Mouse (Mus musculus) layer of hippocampus, adult 9-10 months (tissue): ENCODE data around the gene 4930550L24Rik.

ENCODE experiments used
- DNase-seq: peaks from one replicate; pipeline ENCODE4 v3.0.0; 2022; ENCODE audit warnings: low spot score

Gene 4930550L24Rik

GRCm38 (mm10) chrX:58909060-58909459, at the start of gene 4930550L24Rik:
TSS of gene 4930550L24Rik (plus strand) at chrX:58909360.
- DNase-seq, result no peak

GRCm38 (mm10) chrX:58900753-58901152, 8.4 kb upstream of the 4930550L24Rik start:
- no peak for DNase-seq

DNA sequence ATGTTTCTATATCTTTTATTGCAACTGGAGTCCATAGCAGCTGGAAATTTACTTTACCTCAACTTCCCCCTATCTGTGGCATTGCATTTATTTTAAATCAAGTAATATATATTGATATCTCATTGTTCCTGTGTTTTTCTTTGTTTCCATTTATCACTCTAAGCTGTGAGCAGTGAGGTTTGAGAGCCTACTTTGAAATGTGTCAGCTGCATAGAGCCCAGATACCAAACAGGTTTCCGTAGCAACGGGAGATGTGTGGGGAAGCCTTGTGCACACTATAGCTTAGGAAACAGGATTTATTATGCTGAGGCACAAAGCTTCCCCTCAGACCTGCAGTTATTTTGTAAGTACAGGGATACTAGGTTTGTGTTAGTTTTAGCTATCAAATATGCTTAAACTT, 58.8 kb downstream of the 4930550L24Rik start:
- peak; percentile 2 for DNase-seq
